Mouse (Mus musculus) lung, postnatal 0 days (tissue): ENCODE data around the gene Eya2.

Experiments
- CTCF ChIP-seq: IDR thresholded peaks from 2 replicates; pipeline ENCODE4 v1.5.1; 2016; ENCODE audit warnings: antibody characterized with exemption, mild to moderate bottlenecking
- EP300 ChIP-seq: IDR thresholded peaks from 2 replicates; pipeline ENCODE4 v1.6.1; 2016; ENCODE audit warnings: antibody characterized with exemption, mild to moderate bottlenecking, control low read depth

GRCm38 (mm10) chr2:165751068-165751467 is 156.2 kb downstream of the Eya2 start:
- TF ChIP-seq CTCF, result peak; percentile 54
- no peak for TF ChIP-seq EP300
